Mouse (Mus musculus) stomach, embryonic 16.5 days (tissue): ENCODE measurements around the gene Clec2g. TPM values are rescaled to one million over a fixed set of nuclear protein-coding genes. Genes with fewer than 3 reads are reported as not detected.
"Not testable (repeated sequence)": the region's sequence is repeated elsewhere in the genome, so short reads cannot be mapped to it uniquely, and the experiment has no call there.

Experiments
- ATAC-seq: fragments of 200-750 bp; cut with Nextera tagmentation; 2 replicates; pipeline ENCODE4 v1.8.0; 2017; ENCODE audit warnings: moderate number of reproducible peaks, moderate TSS enrichment; ENCODE audit not compliant: insufficient read depth, low FRiP score
- H3K27ac ChIP-seq: fragments of 300-500 bp; sonication (generic); 2 replicates; pipeline ENCODE4 v1.5.1; 2014; ENCODE audit warnings: low read length
- H3K27me3 ChIP-seq: fragments of 300-500 bp; sonication (generic); 2 replicates; pipeline ENCODE4 v1.6.1; 2014; ENCODE audit warnings: low read length, control low read depth, mixed read lengths; ENCODE audit not compliant: control insufficient read depth, insufficient read depth
- H3K36me3 ChIP-seq: fragments of 300-500 bp; sonication (generic); 2 replicates; pipeline ENCODE4 v1.6.1; 2014; ENCODE audit warnings: low read length; ENCODE audit not compliant: control insufficient read depth, insufficient read depth
- H3K4me1 ChIP-seq: fragments of 300-500 bp; sonication (generic); 2 replicates; pipeline ENCODE4 v1.6.1; 2014; ENCODE audit warnings: low read length, control low read depth, mixed read lengths; ENCODE audit not compliant: control insufficient read depth, insufficient read depth
- H3K4me2 ChIP-seq: fragments of 300-500 bp; sonication (generic); 2 replicates; pipeline ENCODE4 v1.6.1; 2014; ENCODE audit warnings: low read depth, low read length, mixed read lengths
- H3K4me3 ChIP-seq: fragments of 300-500 bp; sonication (generic); replicated peaks from 2 replicates; pipeline ENCODE4 v1.5.1; 2014; ENCODE audit warnings: mild to moderate bottlenecking, low read length
- H3K9ac ChIP-seq: fragments of 300-500 bp; sonication (generic); 2 replicates; pipeline ENCODE4 v1.6.1; 2014; ENCODE audit warnings: low read length
- H3K9me3 ChIP-seq: fragments of 300-500 bp; sonication (generic); replicated peaks from 2 replicates; pipeline ENCODE4 v1.6.1; 2016; ENCODE audit warnings: low read length, control low read depth; ENCODE audit not compliant: control insufficient read depth
- WGBS: fragments of 180-500 bp; shearing (Covaris S2); extraction: QIAGEN DNeasy Blood & Tissue Kit; methylation state at CpG from one replicate; pipeline ENCODE4 v1.1.7; 2014; 5-methylcytosine and 5-hydroxymethylcytosine counted together
- polyA plus RNA-seq: library from polyadenylated mRNA; unstranded; fragments of >200 nt; fragmentation: Nextera tagmentation; extraction: Ambion mirVana; gene quantifications from 2 replicates; pipeline ENCODE4 v1.2.1, GENCODE M21; 2015

The Clec2g gene
- polyA plus RNA-seq, 1 experiment from 2014 or later, result 0.92 TPM

DNA sequence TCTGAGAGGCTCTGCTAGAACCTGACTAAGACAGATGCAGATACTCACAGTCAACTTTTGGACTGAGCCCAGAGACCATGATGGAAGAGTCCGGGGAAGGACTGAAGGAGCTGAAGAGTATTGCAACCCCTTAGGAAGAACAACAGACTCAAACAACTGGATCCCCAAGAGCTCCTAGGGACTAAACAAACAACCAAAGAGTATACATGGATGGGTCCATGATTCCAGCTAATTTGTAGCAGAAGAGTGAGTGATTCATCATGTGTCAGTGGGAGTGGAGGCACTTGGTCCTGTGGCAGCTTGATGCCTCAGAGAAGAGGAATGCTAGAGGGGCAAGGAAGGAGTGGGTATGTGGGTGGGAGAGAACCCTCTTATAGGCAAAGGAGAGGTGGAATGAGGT lies 35.6 kb downstream of the Clec2g start:
- Histone ChIP-seq H3K27me3 (no peaks in the 10 kb centered on the region), H3K27ac (no peak overlapping the region), H3K4me1 (no peaks in the 10 kb centered on the region), H3K9ac (no peak overlapping the region), H3K36me3 (no peaks in the 10 kb centered on the region), H3K4me2 (no peak overlapping the region), H3K9me3 (no peaks in the 10 kb centered on the region), H3K4me3 (no peak overlapping the region)
- 63% methylated on average over 1 of the region's 1 CpGs for WGBS
- no peak for ATAC-seq

DNA sequence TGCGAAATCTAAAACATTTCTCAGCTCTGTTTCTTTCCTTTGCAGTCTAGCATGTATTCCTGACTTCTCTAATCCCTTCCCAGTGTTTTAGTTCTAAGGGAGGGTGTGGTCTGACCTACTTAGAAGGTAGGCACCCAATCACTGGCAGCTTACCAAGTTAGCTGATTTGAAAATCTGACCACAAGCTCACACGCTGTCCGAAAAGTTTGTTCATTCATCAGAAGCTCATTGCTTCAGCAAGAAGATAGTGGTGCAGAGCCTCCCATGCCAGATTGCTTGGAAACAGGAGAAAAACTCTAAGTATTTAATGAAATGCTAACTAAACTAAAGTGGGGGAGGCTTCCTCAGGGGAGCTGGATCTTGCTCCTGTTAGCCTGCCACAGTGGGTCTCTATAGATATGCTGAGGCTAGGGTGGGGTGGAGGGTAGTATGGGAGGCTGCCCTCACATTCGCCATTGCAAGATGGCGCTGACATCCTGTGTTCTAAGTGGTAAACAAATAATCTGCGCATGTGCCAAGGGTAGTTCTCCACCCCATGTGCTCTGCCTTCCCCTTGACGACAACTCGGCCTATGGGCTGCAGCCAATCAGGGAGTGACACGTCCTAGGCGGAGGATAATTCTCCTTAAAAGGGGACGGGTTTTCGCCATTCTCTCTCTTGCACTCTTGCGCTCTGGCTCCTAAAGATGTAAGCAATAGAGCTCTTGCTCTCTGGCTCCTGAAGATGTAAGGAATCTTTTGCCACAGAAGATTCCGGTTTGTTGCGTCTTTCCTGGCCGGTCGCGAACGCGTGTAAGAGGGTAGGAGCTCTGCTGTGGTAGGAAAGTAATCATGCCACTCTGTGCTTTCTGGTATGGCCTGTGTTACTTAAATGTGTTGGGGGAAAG lies 36.6 kb downstream of the Clec2g start:
- H3K9ac ChIP-seq, ATAC-seq, H3K36me3 ChIP-seq, H3K4me3 ChIP-seq, H3K27ac ChIP-seq, H3K4me1 ChIP-seq, H3K4me2 ChIP-seq, H3K27me3 ChIP-seq, H3K9me3 ChIP-seq: not testable (repeated sequence)
- WGBS, result 96% methylated on average over 20 of the region's 20 CpGs

DNA sequence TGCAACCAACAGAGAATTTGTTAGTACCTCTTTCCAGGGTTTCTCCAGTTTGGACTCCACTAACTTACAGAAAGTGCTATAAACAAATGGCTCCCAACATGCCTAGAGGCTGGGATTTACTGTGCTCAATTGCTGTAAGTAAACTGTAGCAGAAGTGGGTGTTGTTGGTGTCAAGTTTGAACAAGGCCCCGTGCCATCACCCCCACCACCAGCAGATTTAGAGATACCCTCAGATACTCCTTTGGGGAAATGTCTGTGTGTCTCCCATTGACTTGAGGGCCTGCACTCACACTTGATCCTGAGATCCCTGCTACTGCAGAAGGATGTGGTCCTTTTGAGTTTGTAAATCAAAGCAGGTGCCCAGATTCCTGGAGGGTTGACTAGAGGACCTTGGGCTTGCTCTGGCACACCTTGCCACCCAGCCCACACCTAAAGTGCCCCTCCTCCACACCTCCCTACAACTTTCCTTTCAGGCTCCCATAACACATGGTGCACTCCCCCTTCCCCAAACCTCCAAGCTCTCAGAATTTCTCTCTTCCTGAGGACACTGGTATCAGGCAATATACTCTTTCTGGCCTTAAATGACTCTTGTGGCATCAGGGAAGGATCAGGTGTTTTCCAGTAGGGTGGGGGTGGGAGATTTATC lies 37.3 kb downstream of the Clec2g start:
- H3K4me1 ChIP-seq, result no peaks in the 10 kb centered on the region

DNA sequence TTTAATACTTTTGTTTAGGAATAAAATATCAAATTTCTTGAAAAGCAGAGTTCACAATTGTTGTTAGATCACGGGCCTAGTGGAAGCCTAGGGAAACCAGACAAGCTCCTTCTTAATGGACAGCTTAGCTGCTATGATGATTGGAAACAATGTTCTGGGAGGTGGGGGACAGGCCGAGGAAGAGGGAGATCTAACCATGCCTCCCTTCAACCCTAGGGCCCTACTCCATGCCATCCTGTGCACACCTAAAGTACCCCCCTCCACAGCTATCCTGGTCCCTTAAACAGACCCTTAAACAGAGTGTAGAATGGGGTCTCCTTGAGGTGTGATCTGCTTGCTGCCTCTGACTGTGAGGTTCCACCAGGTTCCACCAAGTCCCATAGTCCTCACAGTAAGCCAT lies 38.0 kb downstream of the Clec2g start:
- Histone ChIP-seq H3K27ac (no peak overlapping the region), H3K4me2 (no peak overlapping the region), H3K27me3 (no peaks in the 10 kb centered on the region), H3K4me3 (no peak overlapping the region), H3K9me3 (no peaks in the 10 kb centered on the region), H3K9ac (no peak overlapping the region), H3K4me1 (no peaks in the 10 kb centered on the region), H3K36me3 (no peaks in the 10 kb centered on the region)
- 72% methylated on average over 2 of the region's 2 CpGs for WGBS
- ATAC-seq, result peak; percentile 39; the same call in 1 of the 2 replicates

More for the DNA sequence above, 37.3 kb downstream of the Clec2g start:
- Histone ChIP-seq H3K9me3 (no peaks in the 10 kb centered on the region), H3K27me3 (no peaks in the 10 kb centered on the region), H3K4me3 (no peak overlapping the region), H3K9ac (no peak overlapping the region), H3K4me2 (no peak overlapping the region), H3K27ac (no peak overlapping the region), H3K36me3 (no peaks in the 10 kb centered on the region)
- 87% methylated on average over 1 of the region's 1 CpGs for WGBS
- ATAC-seq, result no peak

DNA sequence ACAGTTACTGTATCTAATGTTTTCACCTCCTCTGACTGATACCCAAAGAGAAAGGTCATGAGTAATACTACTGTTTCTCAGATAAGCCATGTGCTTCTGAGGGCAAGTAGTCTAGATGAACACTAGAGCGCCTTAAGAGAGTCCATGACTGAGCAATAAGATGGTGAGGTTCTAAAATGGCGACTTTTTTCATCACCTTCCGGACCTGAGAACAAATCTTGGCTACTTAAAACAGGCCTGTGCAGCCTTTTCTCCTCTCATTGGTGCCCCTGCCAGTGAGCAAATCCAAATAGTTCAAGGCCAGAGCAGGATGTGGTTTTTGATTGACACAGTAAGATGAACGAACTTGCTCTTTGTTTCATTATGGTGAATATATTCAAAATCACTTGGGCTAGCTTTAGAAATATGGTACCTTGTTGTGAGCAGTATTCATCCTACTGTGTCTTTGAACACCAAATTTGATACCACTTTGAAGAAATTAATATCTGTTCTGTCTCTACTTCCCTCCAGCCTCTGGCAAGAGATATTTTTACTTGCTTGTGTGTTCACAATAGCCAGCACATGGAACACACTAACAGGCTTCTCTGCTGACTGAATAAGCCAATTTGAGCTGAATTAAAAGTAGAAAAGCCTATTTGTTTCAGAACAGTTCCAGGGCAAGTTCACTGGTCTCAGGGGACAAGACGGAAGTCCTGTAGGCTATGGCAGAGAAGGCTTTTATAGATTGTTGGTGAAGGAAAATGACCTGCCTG lies 38.7 kb downstream of the Clec2g start:
- no peaks in the 10 kb centered on the region for H3K27me3 ChIP-seq
- ATAC-seq, result no peak
- no peaks in the 10 kb centered on the region for H3K4me1 ChIP-seq
- H3K36me3 ChIP-seq, result no peaks in the 10 kb centered on the region
- H3K9me3 ChIP-seq, result no peaks in the 10 kb centered on the region
- H3K27ac ChIP-seq, result no peak overlapping the region
- H3K4me2 ChIP-seq, result no peak overlapping the region
- 81% methylated on average over 5 of the region's 5 CpGs for WGBS
- H3K9ac ChIP-seq, result no peak overlapping the region
- H3K4me3 ChIP-seq, result no peak overlapping the region

DNA sequence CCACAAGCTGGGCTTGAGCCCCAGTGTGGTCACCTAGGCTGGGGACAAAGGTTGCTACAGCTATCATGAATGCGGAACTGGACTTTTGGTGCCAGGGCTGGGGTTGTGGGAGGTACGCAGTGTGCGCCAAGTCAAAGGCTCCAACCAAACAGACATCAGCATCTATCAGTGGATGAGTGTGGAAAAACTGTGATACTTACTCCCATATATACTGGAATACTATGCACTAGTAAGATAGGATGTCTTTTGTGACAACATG lies 39.2 kb downstream of the Clec2g start:
- H3K4me3 ChIP-seq, result no peak overlapping the region
- no peak overlapping the region for H3K27ac ChIP-seq
- no peak overlapping the region for H3K9ac ChIP-seq
- no peaks in the 10 kb centered on the region for H3K4me1 ChIP-seq
- no peaks in the 10 kb centered on the region for H3K27me3 ChIP-seq
- H3K9me3 ChIP-seq, result no peaks in the 10 kb centered on the region
- no peak for ATAC-seq
- no peaks in the 10 kb centered on the region for H3K36me3 ChIP-seq
- WGBS, result 93% methylated on average over 3 of the region's 3 CpGs
- H3K4me2 ChIP-seq, result no peak overlapping the region

DNA sequence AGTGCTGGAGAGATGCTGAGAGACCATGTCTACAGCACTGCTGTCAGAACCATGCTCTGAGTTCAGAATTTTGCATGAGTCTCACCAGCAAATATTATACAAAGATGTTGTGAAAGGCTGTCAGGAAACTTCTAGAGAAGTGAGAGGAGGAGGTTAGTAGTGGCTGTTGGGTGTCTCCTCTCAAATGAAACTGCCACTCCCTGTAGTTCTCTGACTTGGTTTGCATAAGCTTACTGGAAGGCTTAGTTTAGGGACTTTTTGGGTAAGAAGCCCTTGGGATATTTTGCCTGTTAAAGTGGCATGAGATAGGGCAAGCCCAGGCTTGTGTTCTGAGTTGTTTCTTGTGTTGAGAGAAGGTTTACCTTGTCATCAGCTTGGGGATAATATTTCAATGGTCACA lies 40.7 kb downstream of the Clec2g start:
- not testable (repeated sequence) for H3K4me1 ChIP-seq, H3K36me3 ChIP-seq, H3K27me3 ChIP-seq, H3K4me2 ChIP-seq, H3K9me3 ChIP-seq, H3K27ac ChIP-seq, H3K9ac ChIP-seq, H3K4me3 ChIP-seq
- peak; percentile 60; the same call in 1 of the 2 replicates for ATAC-seq

DNA sequence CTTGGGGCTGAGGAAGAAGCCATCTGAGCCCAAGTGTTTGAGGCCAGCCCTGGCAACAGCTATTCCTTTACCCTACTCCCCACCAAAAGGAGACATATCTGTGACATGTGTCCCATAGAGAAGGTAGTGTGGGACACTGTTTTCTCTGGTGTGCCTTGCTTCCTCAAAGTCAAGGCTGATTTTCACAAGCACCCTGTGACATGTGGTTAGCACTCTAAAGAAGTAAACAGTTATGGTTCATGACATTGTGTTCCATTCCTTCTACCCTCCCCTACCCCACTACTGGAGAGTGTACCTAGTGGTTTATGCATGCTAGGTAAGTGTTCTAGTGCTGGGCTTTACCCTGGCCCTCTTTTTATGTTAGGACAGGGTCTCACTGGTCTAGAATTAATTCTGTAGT lies 42.0 kb downstream of the Clec2g start:
- no peak overlapping the region for H3K4me3 ChIP-seq
- no peak overlapping the region for H3K4me2 ChIP-seq
- no peaks in the 10 kb centered on the region for H3K4me1 ChIP-seq
- no peak overlapping the region for H3K9ac ChIP-seq
- H3K27me3 ChIP-seq, result no peaks in the 10 kb centered on the region
- no peaks in the 10 kb centered on the region for H3K36me3 ChIP-seq
- H3K9me3 ChIP-seq, result no peaks in the 10 kb centered on the region
- ATAC-seq, result no peak
- H3K27ac ChIP-seq, result no peak overlapping the region; the same call in 1 of the 2 replicates

DNA sequence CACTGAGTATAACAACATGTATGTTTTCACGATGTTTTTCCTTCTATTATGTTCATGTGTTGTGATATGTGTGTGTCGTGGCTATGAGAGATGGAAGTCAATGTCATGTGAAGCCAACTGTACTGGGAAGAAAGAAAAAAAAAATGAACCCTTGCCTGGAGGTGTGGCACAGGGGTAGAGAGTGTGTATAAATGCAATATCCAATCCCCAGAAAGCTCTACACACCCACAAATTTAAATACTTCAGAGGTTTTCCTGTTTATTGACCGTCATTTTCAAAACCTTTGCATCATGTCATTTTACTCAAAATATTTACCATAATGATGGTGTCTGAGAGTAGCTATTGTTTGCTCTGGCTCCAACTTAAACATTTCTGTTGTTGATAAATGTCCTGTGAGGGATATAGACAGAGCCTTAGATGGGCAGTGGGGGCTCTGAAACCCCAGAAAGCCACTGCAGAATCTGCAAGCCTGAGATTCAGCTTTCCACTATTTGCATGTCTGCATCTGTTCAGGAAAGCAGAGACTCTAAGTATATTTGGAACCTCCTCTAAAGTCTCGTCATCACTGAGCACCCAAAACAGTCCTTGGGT lies 47.9 kb downstream of the Clec2g start:
- ATAC-seq, H3K36me3 ChIP-seq, H3K4me2 ChIP-seq, H3K27me3 ChIP-seq, H3K4me3 ChIP-seq, H3K9ac ChIP-seq, H3K27ac ChIP-seq, H3K4me1 ChIP-seq, H3K9me3 ChIP-seq: not testable (repeated sequence)
- WGBS, result 70% methylated on average over 4 of the region's 4 CpGs
